Mouse (Mus musculus): Measurements from ENCODE around the gene Aldh6a1. TPM values are rescaled to one million over a fixed set of nuclear protein-coding genes. Genes with fewer than 3 reads are reported as not detected.

Gene Aldh6a1
- polyA plus RNA-seq, 1 experiment from 2014 or later: 25.7 TPM

DNA sequence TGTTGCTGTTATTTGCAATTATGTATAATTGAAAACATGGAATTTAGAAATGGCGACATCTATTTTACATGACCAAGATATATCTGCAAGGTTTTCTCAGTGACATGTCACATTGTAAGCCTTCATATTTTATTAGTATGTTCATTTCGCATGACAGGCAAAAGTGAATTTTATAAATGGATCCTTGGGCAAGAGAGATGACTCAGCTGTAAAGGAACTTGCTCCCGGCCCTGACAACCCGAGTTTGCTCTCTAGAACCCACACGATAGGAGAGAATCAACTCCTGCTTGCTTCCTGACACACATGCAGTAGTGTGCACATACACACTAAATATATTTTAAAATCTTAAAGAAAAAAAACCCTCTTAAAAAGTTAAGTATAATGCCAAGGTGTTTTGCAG, 10.6 kb upstream of the Aldh6a1 start:
- ATAC-seq (ENCODE audit: insufficient read depth, low FRiP score, low TSS enrichment) (no peak), DNase-seq (ENCODE audit: low spot score) (no peak)
- H3K27me3 ChIP-seq (ENCODE audit: control insufficient read depth, insufficient read depth, low read length): no peaks in the 10 kb centered on the region
- H3K36me3 ChIP-seq (ENCODE audit: control insufficient read depth, insufficient read depth, low read length): 0 out of 2 replicates have a peak, but pooled peaks cover 4% of the 10 kb centered on the region
- H3K4me1 ChIP-seq (ENCODE audit: control insufficient read depth, insufficient read depth, low read length): no peaks in the 10 kb centered on the region
- H3K9ac ChIP-seq (ENCODE audit: low read length): no peak overlapping the region
- 93% methylated on average over 5 of the region's 5 CpGs for WGBS
- no peak overlapping the region for H3K4me2 ChIP-seq (ENCODE audit: low read depth)
- no peak overlapping the region for H3K4me3 ChIP-seq (ENCODE audit: low read depth, low read length)
- no peaks in the 10 kb centered on the region for H3K9me3 ChIP-seq (ENCODE audit: control insufficient read depth, low read length)
- no peak overlapping the region for H3K27ac ChIP-seq (ENCODE audit: low read depth, low read length)

DNA sequence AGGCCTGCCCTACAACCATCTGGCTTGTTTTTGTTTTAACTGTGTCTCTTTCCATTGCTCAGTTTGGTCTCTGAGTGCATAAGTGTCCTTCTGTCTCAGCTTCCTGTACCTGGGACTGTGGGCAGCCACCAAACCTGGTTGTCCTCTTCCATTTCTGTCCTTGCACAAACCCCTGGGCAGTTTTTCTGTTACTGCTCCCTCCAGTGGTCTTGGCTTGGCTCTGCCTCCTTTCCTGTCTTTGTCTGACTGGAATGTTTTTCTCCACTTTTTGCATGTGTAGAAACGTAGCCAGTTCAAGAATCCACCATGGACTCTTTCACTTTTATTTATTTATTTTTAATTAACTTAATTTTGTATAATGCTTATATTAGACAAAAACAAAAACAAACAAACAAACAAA, 9.0 kb upstream of the Aldh6a1 start:
- Histone ChIP-seq H3K4me3 (ENCODE audit: low read depth, low read length) (no peak overlapping the region), H3K27ac (ENCODE audit: low read depth, low read length) (no peak overlapping the region), H3K9me3 (ENCODE audit: control insufficient read depth, low read length) (no peaks in the 10 kb centered on the region), H3K4me1 (ENCODE audit: control insufficient read depth, insufficient read depth, low read length) (no peaks in the 10 kb centered on the region), H3K4me2 (ENCODE audit: low read depth) (no peak overlapping the region), H3K36me3 (ENCODE audit: control insufficient read depth, insufficient read depth, low read length) (0 out of 2 replicates have a peak, but pooled peaks cover 4% of the 10 kb centered on the region), H3K9ac (ENCODE audit: low read length) (no peak overlapping the region), H3K27me3 (ENCODE audit: control insufficient read depth, insufficient read depth, low read length) (no peaks in the 10 kb centered on the region)
- WGBS: 61% methylated on average over 1 of the region's 1 CpGs
- no peak for ATAC-seq (ENCODE audit: insufficient read depth, low FRiP score, low TSS enrichment)
- no peak for DNase-seq (ENCODE audit: low spot score)

DNA sequence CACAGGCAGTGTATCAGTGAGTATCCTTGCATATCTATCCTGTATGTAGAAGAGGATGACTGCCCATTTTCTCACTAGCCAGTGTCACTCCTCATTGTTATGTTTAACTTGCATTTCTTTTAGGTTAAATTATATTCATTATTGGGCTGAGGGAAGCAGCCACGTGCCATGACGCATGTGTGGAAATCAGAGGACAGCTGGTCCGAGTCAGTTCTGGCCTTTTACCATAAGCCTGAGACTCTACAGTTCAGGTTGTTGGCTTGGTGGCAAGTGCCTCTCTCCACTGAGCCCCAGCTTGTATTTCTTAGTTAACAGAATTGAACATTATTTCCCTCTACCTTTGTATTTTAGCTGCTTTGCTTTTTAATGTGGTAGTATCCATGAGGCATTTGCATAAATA, 6.1 kb upstream of the Aldh6a1 start:
- H3K27ac ChIP-seq (ENCODE audit: low read depth, low read length): no peak overlapping the region

DNA sequence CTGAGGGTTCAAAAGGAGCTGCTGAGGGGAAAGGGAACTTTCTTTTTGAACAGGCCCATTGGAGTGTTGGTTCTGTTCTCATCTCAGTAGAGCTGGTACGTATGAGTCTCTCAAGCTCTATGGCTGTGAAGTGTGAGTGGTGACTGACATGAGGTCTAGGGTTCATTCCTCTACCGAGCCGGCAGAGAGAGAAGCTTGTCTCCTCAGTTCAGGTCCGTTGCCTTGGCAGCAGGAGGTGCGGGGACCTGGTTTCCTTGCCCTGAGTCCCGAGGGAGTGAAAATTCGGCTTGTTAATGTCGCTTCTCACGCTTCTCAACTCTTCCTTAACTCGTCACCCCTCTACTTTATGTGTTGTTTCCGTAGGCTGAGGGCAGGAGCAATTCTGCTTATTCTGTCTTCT, 997 bp upstream of the Aldh6a1 start:
- H3K4me2 ChIP-seq (ENCODE audit: low read depth): peak overlapping the region; percentile 88
- no peaks in the 10 kb centered on the region for H3K36me3 ChIP-seq (ENCODE audit: control insufficient read depth, insufficient read depth, low read length)
- H3K4me1 ChIP-seq (ENCODE audit: control insufficient read depth, insufficient read depth, low read length): peaks cover 3% of the 10 kb centered on the region
- no peaks in the 10 kb centered on the region for H3K27me3 ChIP-seq (ENCODE audit: control insufficient read depth, insufficient read depth, low read length)
- no peak for ATAC-seq (ENCODE audit: insufficient read depth, low FRiP score, low TSS enrichment)
- no peaks in the 10 kb centered on the region for H3K9me3 ChIP-seq (ENCODE audit: control insufficient read depth, low read length)
- no peak for DNase-seq (ENCODE audit: low spot score)
- 2% methylated on average over 11 of the region's 11 CpGs for WGBS
- peak overlapping the region; percentile 69 for H3K4me3 ChIP-seq (ENCODE audit: low read depth, low read length)
- H3K9ac ChIP-seq (ENCODE audit: low read length): peak overlapping the region; percentile 50
- H3K27ac ChIP-seq (ENCODE audit: low read depth, low read length): no peak overlapping the region

More for the DNA sequence above, 6.1 kb upstream of the Aldh6a1 start:
- Histone ChIP-seq H3K27me3 (ENCODE audit: control insufficient read depth, insufficient read depth, low read length) (no peaks in the 10 kb centered on the region), H3K9me3 (ENCODE audit: control insufficient read depth, low read length) (no peaks in the 10 kb centered on the region), H3K9ac (ENCODE audit: low read length) (no peak overlapping the region), H3K36me3 (ENCODE audit: control insufficient read depth, insufficient read depth, low read length) (0 out of 2 replicates have a peak, but pooled peaks cover 4% of the 10 kb centered on the region), H3K4me1 (ENCODE audit: control insufficient read depth, insufficient read depth, low read length) (no peaks in the 10 kb centered on the region; the same call in 1 of the 2 replicates), H3K4me2 (ENCODE audit: low read depth) (no peak overlapping the region), H3K4me3 (ENCODE audit: low read depth, low read length) (no peak overlapping the region)
- ATAC-seq (ENCODE audit: insufficient read depth, low FRiP score, low TSS enrichment) (no peak), DNase-seq (ENCODE audit: low spot score) (no peak)
- 91% methylated on average over 3 of the region's 3 CpGs for WGBS

DNA sequence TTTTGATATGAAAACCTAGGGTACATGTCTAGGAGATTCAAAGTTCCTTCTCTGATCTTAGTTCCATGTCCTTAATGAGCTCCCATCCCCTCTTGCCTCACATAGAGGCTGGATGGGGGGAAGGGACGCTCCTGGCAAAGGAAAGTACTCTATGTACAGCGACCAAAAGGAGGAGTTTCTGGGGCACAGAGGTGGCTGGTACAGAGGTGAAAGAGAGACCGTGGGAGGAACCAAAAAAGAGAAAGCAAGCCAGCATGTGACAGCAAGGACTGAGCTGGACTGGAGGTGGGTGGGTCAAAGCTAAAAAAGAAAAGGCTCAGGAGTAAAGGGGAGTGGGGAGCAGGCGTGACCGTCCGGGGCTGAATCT, 470 bp downstream of the Aldh6a1 start:
- 0% methylated on average over 6 of the region's 6 CpGs for WGBS
- Histone ChIP-seq H3K4me2 (ENCODE audit: low read depth) (peak overlapping the region; percentile 72), H3K36me3 (ENCODE audit: control insufficient read depth, insufficient read depth, low read length) (no peaks in the 10 kb centered on the region), H3K4me3 (ENCODE audit: low read depth, low read length) (peak overlapping the region; percentile 69), H3K27ac (ENCODE audit: low read depth, low read length) (no peak overlapping the region), H3K9ac (ENCODE audit: low read length) (peak overlapping the region; percentile 51), H3K27me3 (ENCODE audit: control insufficient read depth, insufficient read depth, low read length) (no peaks in the 10 kb centered on the region), H3K9me3 (ENCODE audit: control insufficient read depth, low read length) (no peaks in the 10 kb centered on the region), H3K4me1 (ENCODE audit: control insufficient read depth, insufficient read depth, low read length) (peaks cover 3% of the 10 kb centered on the region)
- no peak for ATAC-seq (ENCODE audit: insufficient read depth, low FRiP score, low TSS enrichment)
- no peak for DNase-seq (ENCODE audit: low spot score)

DNA sequence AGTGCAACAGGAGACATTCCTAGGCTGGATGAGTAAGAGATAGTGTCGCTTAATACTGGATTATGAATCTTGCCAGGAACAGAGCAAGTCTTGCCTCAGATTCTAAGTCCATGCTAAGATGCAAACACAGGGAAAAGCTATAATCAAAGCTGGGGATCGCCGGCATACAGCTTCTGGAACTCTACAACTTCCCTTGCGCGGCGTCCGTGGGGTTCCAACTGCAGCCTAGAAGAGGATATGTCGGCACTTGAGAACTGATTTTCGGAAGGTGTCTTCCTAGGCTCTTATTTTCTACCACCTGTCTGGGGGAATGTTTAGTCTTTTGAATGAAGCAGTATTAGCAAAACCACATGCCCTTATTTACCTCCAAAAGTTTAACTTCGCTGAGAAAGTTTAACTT, 917 bp downstream of the Aldh6a1 start:
- ATAC-seq (ENCODE audit: insufficient read depth, low FRiP score, low TSS enrichment) (no peak), DNase-seq (ENCODE audit: low spot score) (no peak)
- no peaks in the 10 kb centered on the region for H3K27me3 ChIP-seq (ENCODE audit: control insufficient read depth, insufficient read depth, low read length)
- no peak overlapping the region for H3K4me3 ChIP-seq (ENCODE audit: low read depth, low read length)
- no peak overlapping the region for H3K9ac ChIP-seq (ENCODE audit: low read length)
- no peaks in the 10 kb centered on the region for H3K9me3 ChIP-seq (ENCODE audit: control insufficient read depth, low read length)
- 48% methylated on average over 10 of the region's 10 CpGs for WGBS
- H3K4me2 ChIP-seq (ENCODE audit: low read depth): peak overlapping the region; percentile 72
- H3K27ac ChIP-seq (ENCODE audit: low read depth, low read length): no peak overlapping the region
- no peaks in the 10 kb centered on the region for H3K36me3 ChIP-seq (ENCODE audit: control insufficient read depth, insufficient read depth, low read length)
- H3K4me1 ChIP-seq (ENCODE audit: control insufficient read depth, insufficient read depth, low read length): peaks cover 3% of the 10 kb centered on the region

DNA sequence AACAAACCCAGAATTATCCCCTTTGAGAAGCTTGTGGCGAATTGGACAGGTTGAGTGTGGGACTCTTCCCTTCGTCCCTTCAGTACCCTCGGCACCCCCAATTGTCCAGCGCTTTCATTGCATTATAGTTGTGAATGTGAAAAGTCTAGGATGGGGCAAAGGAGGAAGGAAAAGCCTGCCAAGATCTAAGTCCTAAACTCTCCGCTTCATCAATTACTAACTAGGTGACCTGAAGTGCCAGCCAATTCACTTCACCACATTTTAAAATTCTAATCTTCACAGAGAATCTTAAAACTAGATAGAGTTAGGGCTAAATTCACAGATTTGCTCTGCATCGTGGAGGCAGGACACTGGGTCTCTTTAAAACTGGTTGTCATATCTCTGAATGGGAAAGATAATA, 2.6 kb downstream of the Aldh6a1 start:
- H3K4me1 ChIP-seq (ENCODE audit: control insufficient read depth, insufficient read depth, low read length): peaks cover 3% of the 10 kb centered on the region
- H3K4me2 ChIP-seq (ENCODE audit: low read depth): no peak overlapping the region
- no peak overlapping the region for H3K27ac ChIP-seq (ENCODE audit: low read depth, low read length)
- no peak overlapping the region for H3K4me3 ChIP-seq (ENCODE audit: low read depth, low read length)
- H3K36me3 ChIP-seq (ENCODE audit: control insufficient read depth, insufficient read depth, low read length): no peaks in the 10 kb centered on the region
- ATAC-seq (ENCODE audit: insufficient read depth, low FRiP score, low TSS enrichment) (no peak), DNase-seq (ENCODE audit: low spot score) (no peak)
- H3K27me3 ChIP-seq (ENCODE audit: control insufficient read depth, insufficient read depth, low read length): no peaks in the 10 kb centered on the region
- H3K9ac ChIP-seq (ENCODE audit: low read length): no peak overlapping the region
- 81% methylated on average over 6 of the region's 6 CpGs for WGBS
- no peaks in the 10 kb centered on the region for H3K9me3 ChIP-seq (ENCODE audit: control insufficient read depth, low read length)

DNA sequence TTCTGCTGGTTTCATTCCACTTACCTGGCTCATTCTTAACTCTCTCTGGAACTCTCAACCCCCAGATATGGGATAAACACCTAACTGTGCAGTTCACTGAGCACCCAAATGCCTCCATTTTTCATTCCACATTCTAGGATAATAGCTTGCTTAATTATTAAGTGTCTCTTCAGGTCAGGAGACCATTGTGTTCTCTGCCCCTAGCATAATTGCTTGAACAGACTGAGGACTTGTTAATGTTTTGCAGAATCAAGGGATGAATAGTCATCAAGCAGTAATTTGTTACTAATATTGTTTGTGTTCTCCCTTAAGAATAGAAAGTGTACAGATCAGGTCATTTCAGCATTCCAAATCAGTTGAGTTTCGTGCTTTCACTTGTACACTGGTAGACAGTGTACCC, 3.4 kb downstream of the Aldh6a1 start:
- 66% methylated on average over 1 of the region's 1 CpGs for WGBS
- no peak overlapping the region for H3K27ac ChIP-seq (ENCODE audit: low read depth, low read length)
- DNase-seq (ENCODE audit: low spot score): no peak
- H3K4me1 ChIP-seq (ENCODE audit: control insufficient read depth, insufficient read depth, low read length): peaks cover 3% of the 10 kb centered on the region
- no peak overlapping the region for H3K9ac ChIP-seq (ENCODE audit: low read length)
- H3K4me2 ChIP-seq (ENCODE audit: low read depth): no peak overlapping the region
- no peak overlapping the region for H3K4me3 ChIP-seq (ENCODE audit: low read depth, low read length)
- H3K27me3 ChIP-seq (ENCODE audit: control insufficient read depth, insufficient read depth, low read length): no peaks in the 10 kb centered on the region
- ATAC-seq (ENCODE audit: insufficient read depth, low FRiP score, low TSS enrichment): no peak
- H3K36me3 ChIP-seq (ENCODE audit: control insufficient read depth, insufficient read depth, low read length): no peaks in the 10 kb centered on the region
- H3K9me3 ChIP-seq (ENCODE audit: control insufficient read depth, low read length): no peaks in the 10 kb centered on the region

DNA sequence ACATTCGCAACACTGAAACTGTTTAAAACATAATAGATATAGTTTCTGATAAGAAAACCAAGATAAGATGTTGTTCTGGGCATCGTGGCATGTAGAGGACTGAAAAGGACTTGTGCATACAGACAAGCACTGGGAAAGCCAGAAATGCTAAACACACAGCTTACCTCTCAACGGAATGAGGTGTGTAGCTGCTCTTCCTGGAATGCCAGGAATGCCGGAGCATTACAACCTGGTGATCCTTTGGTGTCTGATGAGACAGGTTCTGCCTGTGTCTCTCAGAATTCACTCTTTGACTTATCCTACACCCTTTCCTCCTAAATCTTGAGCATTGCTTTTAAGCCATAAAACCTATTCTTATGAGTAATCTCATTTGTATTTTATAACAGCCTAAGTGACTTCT, 8.3 kb downstream of the Aldh6a1 start:
- no peak overlapping the region for H3K4me3 ChIP-seq (ENCODE audit: low read depth, low read length)
- ATAC-seq (ENCODE audit: insufficient read depth, low FRiP score, low TSS enrichment) (no peak), DNase-seq (ENCODE audit: low spot score) (no peak)
- no peak overlapping the region for H3K27ac ChIP-seq (ENCODE audit: low read depth, low read length)
- H3K36me3 ChIP-seq (ENCODE audit: control insufficient read depth, insufficient read depth, low read length): no peaks in the 10 kb centered on the region
- WGBS: 73% methylated on average over 4 of the region's 4 CpGs
- no peak overlapping the region for H3K9ac ChIP-seq (ENCODE audit: low read length)
- H3K27me3 ChIP-seq (ENCODE audit: control insufficient read depth, insufficient read depth, low read length): no peaks in the 10 kb centered on the region
- no peak overlapping the region for H3K4me2 ChIP-seq (ENCODE audit: low read depth)
- H3K9me3 ChIP-seq (ENCODE audit: control insufficient read depth, low read length): no peaks in the 10 kb centered on the region
- no peaks in the 10 kb centered on the region for H3K4me1 ChIP-seq (ENCODE audit: control insufficient read depth, insufficient read depth, low read length)
